In the genomic region with DNA sequence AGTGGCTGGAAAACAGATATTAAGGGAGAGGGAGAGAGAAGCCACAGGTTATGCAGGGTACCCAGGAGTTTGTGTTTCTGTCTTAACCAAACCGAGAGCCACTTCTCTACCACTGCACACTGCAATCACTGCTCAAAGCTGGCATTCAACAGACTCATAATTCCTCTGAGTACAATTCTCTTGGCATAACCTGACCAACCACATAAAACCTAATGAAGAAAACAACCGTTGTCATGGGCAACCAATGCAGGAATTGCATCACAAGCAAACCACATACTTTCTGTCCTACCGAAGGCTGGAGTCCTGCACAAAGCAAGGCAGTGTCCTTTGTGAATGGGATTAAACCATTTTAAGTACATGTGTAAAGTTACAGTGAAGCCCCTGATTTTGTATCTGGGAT, we compare ENCODE assay signal across 14 mouse cellular contexts.
A peak's percentile ranks its signal among the peaks of the same experiment; 100 is the strongest.
DNase-seq lines count a peak whose midpoint lies in the region; ATAC-seq lines count a peak whose summit lies in the region.
"Had no signal": no experiment of that assay in that cellular context is flagged by ENCODE, and none has a peak within 500 bp of the region (broad histone marks: within the 10 kb centered on the region; RNA-seq: fewer than 3 reads in every experiment).

No protein-coding gene starts in this region.

- H3K36me3 ChIP-seq in forebrain, embryonic 13.5 days (ENCODE audit: poor library complexity, severe bottlenecking) = no peaks in the 10 kb centered on the region
- no peaks in the 10 kb centered on the region for H3K36me3 ChIP-seq in forebrain, embryonic 11.5 days (ENCODE audit: control insufficient read depth, insufficient read depth, low read length)
- H3K36me3 ChIP-seq: heart, embryonic 10.5 days had no signal

- ATAC-seq in forebrain, embryonic 13.5 days = peak; percentile 48; the same call in 1 of the 2 replicates
- no peak for ATAC-seq in forebrain, embryonic 11.5 days (replicated peaks; ENCODE audit: low FRiP score)
- ATAC-seq: liver, postnatal 0 days had no signal

- H3K9ac ChIP-seq in forebrain, embryonic 13.5 days = no peak overlapping the region
- H3K9ac ChIP-seq in forebrain, embryonic 11.5 days (ENCODE audit: low read length) = no peak overlapping the region
- H3K9ac ChIP-seq: liver, postnatal 0 days had no signal

- H3K4me2 ChIP-seq in forebrain, embryonic 13.5 days = peak overlapping the region; percentile 19; the same call in 1 of the 2 replicates
- no peak overlapping the region for H3K4me2 ChIP-seq in forebrain, embryonic 11.5 days (ENCODE audit: low read depth, low read length, severe bottlenecking)

- WGBS in forebrain, embryonic 13.5 days = 35% methylated on average over 3 of the region's 3 CpGs
- 57% methylated on average over 3 of the region's 3 CpGs for WGBS in forebrain, embryonic 11.5 days

- no peaks in the 10 kb centered on the region for H3K27me3 ChIP-seq in forebrain, embryonic 13.5 days
- no peaks in the 10 kb centered on the region for H3K27me3 ChIP-seq in forebrain, embryonic 11.5 days (ENCODE audit: control insufficient read depth, insufficient read depth, low read length)

- DNase-seq in forebrain, embryonic 11.5 days (ENCODE audit: low spot score) = no peak
- DNase-seq in 3134 (ENCODE audit: extremely low read depth, insufficient read length, low spot score) = peak; percentile 55
- peak; percentile 75 for DNase-seq in adipocyte (ENCODE audit: low spot score)
- DNase-seq in lung, postnatal 10 days = peak; percentile 43
- no peak for DNase-seq in cerebellum, adult 18-20 months
- DNase-seq in embryo, embryonic 11 days = no peak
- DNase-seq in natural killer cell, adult 2 months (ENCODE audit: low spot score in 2 of 2) = no peak
- DNase-seq: cerebellum, adult 9-11 months; kidney, adult 8-10 months; left cerebral cortex, postnatal 4 days; liver, postnatal 0 days; thymus, postnatal 4 days had no signal

- peaks cover 16% of the 10 kb centered on the region for H3K4me1 ChIP-seq in forebrain, embryonic 13.5 days
- no peaks in the 10 kb centered on the region; the same call in 1 of the 2 replicates for H3K4me1 ChIP-seq in forebrain, embryonic 11.5 days (replicated peaks; ENCODE audit: control insufficient read depth, insufficient read depth, low read length)

- H3K9me3 ChIP-seq in forebrain, embryonic 13.5 days (replicated peaks) = no peaks in the 10 kb centered on the region
- H3K9me3 ChIP-seq in forebrain, embryonic 11.5 days (ENCODE audit: control insufficient read depth, low read length) = no peaks in the 10 kb centered on the region
- H3K9me3 ChIP-seq: heart, embryonic 10.5 days had no signal

- no peak overlapping the region for H3K27ac ChIP-seq in forebrain, embryonic 13.5 days
- no peak overlapping the region for H3K27ac ChIP-seq in forebrain, embryonic 11.5 days (ENCODE audit: low read depth, low read length)
- H3K27ac ChIP-seq: heart, embryonic 10.5 days had no signal

- no peak overlapping the region for H3K4me3 ChIP-seq in forebrain, embryonic 13.5 days
- no peak overlapping the region for H3K4me3 ChIP-seq in forebrain, embryonic 11.5 days (ENCODE audit: low read depth, low read length)
- H3K4me3 ChIP-seq: heart, embryonic 10.5 days had no signal

Comparison
In these comparisons a context has a peak if more than half of its experiments do, and no peak if none do; other contexts are left out.
1. DNase-seq: peak in 3134 (single experiment), adipocyte (single experiment) and lung, postnatal 10 days (single experiment); none in forebrain, embryonic 11.5 days (single experiment), cerebellum, adult 18-20 months (0 of 2), embryo, embryonic 11 days (single experiment) and natural killer cell, adult 2 months (0 of 2).